Mouse (Mus musculus) heart, postnatal 36 days (tissue): Measurements from ENCODE around the gene Zfp143. TPM values are rescaled to one million over a fixed set of nuclear protein-coding genes. Genes with fewer than 3 reads are reported as not detected.
"Not testable (repeated sequence)": the region's sequence is repeated elsewhere in the genome, so short reads cannot be mapped to it uniquely, and the experiment has no call there.

ENCODE experiments used
- DNase-seq, 2 experiments: peaks; one replicate each; pipeline ENCODE4 v3.0.0; 2021 to 2022
- intact Hi-C: fragments of 180-260 bp; cut with DNase I; formaldehyde crosslinking; loops from one replicate; pipeline ENCODE4 v1.15.1; 2025
- total RNA-seq, 2 experiments: library from RNA; stranded (reverse); gene quantifications; 2 replicates each; pipeline ENCODE4 v1.2.3; 2021

Gene Zfp143
- total RNA-seq, 2 experiments from 2014 or later = 9.7 to 12.8 TPM

DNA sequence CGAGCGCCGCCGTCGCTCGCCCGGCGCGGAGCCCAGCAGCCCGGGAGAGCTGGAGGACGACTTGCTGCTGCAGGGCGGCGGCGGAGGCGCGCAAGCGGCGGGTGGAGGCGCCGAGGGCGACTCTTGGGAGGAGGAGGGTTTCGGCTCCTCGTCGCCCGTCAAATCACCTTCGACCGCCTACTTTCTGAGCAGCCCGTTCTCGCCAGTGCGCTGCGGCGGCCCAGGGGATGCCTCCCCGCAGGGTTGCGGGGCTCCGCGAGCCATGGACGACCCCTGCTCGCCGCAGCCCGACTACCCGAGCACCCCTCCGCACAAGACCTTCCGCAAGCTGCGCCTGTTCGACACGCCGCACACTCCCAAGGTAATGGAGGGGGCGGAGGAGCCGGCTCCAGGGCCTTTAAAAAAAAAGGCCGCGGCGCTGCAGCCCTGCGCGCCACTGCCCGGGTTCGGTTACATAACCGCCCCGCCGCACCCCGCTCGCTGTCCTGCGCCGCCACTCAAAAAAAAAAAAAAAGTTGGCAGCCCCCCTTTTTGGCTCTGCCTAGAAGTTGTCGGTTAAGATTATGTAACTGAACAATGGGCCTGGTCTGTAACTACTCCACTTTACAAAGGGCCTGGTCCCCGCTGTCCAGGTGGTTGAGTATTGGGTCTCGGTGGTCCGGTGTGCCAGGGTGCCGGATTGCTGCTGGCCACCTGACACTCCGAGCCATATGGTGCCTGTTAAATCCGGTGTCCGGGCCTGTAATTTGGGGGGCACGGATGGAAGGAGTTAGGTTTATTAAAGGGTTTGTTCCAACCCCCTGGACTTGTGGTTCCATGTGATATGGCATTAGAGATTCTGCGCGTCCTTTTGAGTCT, 61.8 kb downstream of the Zfp143 start:
- intact Hi-C loops = loop anchor here (2.0 to 5.0 kb wide), 3 partner anchors 40 to 155 kb away; no protein-coding TSS in a partner anchor
- DNase-seq = peak; percentile 78 to 86

- DNase-seq = peak in 1 of 2 experiments; percentile 49
- intact Hi-C loops = loop anchor here (2.0 to 5.0 kb wide), 3 partner anchors 41 to 157 kb away; no protein-coding TSS in a partner anchor
Observed at GRCm38 (mm10) chr7:110123844-110124555, 63.0 kb downstream of the Zfp143 start.

DNA sequence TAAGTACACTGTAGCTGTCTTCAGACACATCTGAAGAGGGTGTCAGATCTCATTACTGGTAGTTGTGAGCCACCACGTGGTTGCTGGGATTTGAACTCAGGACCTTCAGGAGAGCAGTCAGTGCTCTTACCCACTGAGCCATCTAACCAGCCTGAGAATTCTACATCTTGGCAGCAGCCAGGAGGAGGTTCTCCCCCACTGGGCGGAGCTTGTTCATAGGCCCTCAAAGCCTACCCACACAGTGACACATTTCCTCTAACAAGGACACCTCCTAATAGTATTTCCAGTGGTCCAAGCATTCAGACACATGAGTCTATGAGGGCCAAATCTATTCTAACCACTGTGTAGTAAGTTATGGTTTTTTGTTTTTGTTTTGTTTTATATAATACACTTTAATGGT, 67.5 kb downstream of the Zfp143 start:
- DNase-seq = no peak
- intact Hi-C loops = no loop called here

GRCm38 (mm10) chr7:110132272-110132671, 71.3 kb downstream of the Zfp143 start:
- DNase-seq, intact Hi-C loops: not testable (repeated sequence)

GRCm38 (mm10) chr7:110133988-110134387, 73.0 kb downstream of the Zfp143 start:
- intact Hi-C loops = no loop called here
- DNase-seq = no peak

DNA sequence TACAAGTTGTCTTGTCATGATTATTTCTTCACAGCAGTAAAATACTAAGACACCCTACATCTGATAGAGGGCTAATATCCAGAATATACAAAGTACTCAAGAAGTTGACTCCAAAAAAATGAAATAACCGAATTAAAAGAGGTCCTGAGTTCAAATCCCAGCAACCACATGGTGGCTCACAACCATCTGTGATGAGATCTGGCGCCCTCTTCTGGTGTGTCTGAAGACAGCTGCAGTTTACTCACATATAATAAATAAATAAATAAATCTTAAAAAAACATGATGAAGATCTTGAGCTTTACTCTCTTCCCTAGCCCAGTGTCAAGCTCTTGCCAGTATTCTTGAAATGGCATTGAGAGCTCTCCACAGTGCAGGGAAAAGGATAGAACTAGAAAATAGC, 77.5 kb downstream of the Zfp143 start:
- intact Hi-C loops = loop anchor here (5.0 kb wide), 1 partner anchor 41 kb away; no protein-coding TSS in a partner anchor
- no peak for DNase-seq

DNA sequence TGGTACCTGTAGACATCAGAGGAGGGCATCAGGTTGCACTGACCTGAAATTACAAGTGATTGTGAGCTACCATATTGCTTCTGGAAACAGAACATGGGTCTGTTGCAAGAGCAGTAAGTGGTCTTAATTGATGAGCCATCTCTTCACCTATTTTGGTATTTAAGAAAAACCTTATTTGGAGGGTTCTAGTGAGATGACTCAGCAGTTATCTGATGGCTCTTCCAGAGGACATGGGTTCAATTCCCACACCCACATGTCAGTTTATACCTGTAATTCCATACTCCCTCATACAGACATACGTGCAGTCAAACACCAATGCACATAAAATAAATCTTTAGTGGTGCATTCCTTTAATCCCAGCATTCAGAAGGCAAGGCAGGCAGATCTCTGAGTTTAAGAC, 82.8 kb downstream of the Zfp143 start:
- DNase-seq = no peak
- intact Hi-C loops = no loop called here

Other genes with a start within 250 kb of the Zfp143 start
- gene Scube2, start 195.5 kb upstream of the Zfp143 start, total RNA-seq = 10 to 100 TPM; 19.3 to 21.1 TPM
- gene Dennd5a, start 100.7 kb upstream of the Zfp143 start, total RNA-seq = 100 to 1,000 TPM; 134 to 147 TPM
- 10 to 100 TPM; 54.5 to 55.3 TPM for gene Tmem41b, start 74.3 kb upstream of the Zfp143 start, total RNA-seq
- 10 to 100 TPM; 95.6 to 96.4 TPM for gene Ipo7, start 42.9 kb upstream of the Zfp143 start, total RNA-seq
- 1 to 10 TPM; 9.2 to 9.8 TPM for gene Wee1, start 60.8 kb downstream of the Zfp143 start, total RNA-seq
- gene Swap70, start 160.5 kb downstream of the Zfp143 start, total RNA-seq = 10 to 100 TPM; 12.9 to 15.3 TPM